Mouse (Mus musculus): ENCODE results near the gene Mapkapk2. TPM values are rescaled to one million over a fixed set of nuclear protein-coding genes. Genes with fewer than 3 reads are reported as not detected.

The Mapkapk2 gene
- total RNA-seq (2023; ENCODE audit: inconsistent age) = 99.3 to 101 TPM (median 100 TPM) in 4 replicates

DNA sequence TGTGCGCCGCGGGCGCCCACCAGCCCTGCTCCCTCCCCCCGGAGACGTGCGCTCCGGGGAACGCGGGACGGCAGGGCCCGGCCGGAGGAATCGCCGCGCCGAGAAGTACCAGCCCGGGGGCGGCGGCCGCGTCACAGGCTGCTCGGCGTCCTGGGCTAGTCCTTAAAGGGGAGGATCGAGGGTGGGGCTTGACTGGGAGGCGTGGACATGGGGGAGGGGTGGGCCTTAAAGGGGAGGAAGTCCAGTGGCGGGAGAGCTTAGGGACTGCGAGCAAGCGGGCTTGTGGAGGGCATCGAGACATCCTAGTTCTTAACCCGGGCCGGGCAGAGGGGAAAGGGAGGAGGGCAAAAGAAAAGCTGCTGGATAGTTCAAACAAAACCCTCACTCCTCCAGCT is at the start of gene Mapkapk2:
Gene Mapkapk2 (minus strand): TSS at position 127 of the 395 bp plus-strand sequence.

DNA sequence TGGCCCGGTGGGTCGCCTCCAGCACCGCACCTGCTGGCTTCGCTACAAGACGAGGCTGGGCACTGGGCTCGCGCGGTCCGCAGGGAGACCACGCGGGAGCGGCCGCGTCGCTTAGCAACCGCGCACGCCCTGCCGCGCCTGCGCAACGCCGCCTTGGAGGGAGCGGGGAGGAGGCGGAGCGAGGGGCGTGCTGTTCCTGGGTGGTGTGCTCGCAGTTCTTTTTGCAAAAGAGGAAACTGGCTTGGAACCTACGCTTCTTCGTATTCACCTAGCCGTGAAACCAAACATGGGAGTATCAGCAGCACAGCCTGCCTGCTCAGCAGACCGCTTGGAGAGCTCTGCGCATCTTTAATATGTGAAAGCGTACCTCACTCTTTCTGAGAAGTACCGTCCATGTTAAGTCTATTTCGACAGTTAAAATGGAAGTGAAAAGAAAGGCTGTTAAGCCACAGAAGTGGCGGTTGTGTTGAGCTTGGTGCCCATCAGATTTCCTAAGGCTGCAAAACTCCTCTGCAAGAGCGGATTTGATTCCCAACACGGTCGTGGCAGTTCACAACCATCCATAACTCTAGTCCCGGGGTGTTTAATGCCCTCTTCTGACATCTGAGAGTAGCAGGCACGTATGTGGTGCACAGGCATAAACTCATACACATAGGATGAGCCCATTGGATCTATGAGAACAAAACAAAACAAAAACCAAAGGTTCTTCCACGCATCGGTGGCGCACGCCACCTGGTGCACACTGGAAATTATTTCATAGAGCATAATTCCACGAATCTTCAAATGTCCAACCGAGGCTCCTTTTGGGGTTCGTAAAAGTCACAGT is 40.8 kb upstream of the Mapkapk2 start, which contains the start of gene Dyrk3:
Gene Dyrk3 (minus strand): TSS at position 150 of the 826 bp plus-strand sequence.

DNA sequence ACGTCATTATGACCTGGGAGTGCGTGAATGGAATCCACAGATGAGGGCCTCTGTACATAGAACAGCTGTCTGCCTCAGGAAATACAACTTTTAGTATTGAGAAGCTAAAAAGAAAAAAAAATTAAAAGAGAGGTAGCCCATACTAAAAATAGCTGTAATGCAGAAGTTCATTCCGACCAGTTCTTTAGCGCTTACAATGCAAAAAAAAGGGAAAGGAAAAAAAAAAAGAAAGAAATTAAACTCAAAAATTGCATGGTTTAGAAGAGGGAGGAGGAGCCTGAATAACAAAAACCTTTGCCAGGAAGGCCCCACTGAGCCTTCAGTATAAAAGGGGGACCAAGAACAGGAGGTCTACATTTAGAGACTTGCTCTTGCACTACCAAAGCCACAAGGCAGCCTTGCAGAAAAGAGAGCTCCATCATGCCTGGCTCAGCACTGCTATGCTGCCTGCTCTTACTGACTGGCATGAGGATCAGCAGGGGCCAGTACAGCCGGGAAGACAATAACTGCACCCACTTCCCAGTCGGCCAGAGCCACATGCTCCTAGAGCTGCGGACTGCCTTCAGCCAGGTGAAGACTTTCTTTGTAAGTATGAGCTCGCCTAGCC is 78.0 kb downstream of the Mapkapk2 start, which contains the start of gene Il10:
Gene Il10 (plus strand): TSS at position 354 of the 607 bp plus-strand sequence.

Other genes with a start within 250 kb of the Mapkapk2 start
- gene Fcmr, start 232.2 kb downstream of the Mapkapk2 start, total RNA-seq (2023; ENCODE audit: inconsistent age) = 982 to 1,190 TPM (median 1,061 TPM) in 4 replicates
- gene Il24, start 210.4 kb downstream of the Mapkapk2 start, total RNA-seq (2023; ENCODE audit: inconsistent age) = not detected in 4 replicates
- not detected in 4 replicates for gene Il20, start 186.4 kb downstream of the Mapkapk2 start, total RNA-seq (2023; ENCODE audit: inconsistent age)
- not detected in 4 replicates for gene Il19, start 157.7 kb downstream of the Mapkapk2 start, total RNA-seq (2023; ENCODE audit: inconsistent age)
- 2.0 to 2.8 TPM (median 2.4 TPM) in 4 replicates for gene Il10, start 78.0 kb downstream of the Mapkapk2 start, total RNA-seq (2023; ENCODE audit: inconsistent age)
- 30.8 to 40.6 TPM (median 37.6 TPM) in 4 replicates for gene Dyrk3, start 40.5 kb upstream of the Mapkapk2 start, total RNA-seq (2023; ENCODE audit: inconsistent age)
- 36.5 to 44.6 TPM (median 41.4 TPM) in 4 replicates for gene Eif2d, start 55.4 kb upstream of the Mapkapk2 start, total RNA-seq (2023; ENCODE audit: inconsistent age)
- gene Rassf5, start 147.4 kb upstream of the Mapkapk2 start, total RNA-seq (2023; ENCODE audit: inconsistent age) = 126 to 131 TPM (median 128 TPM) in 4 replicates
- gene Ikbke, start 181.8 kb upstream of the Mapkapk2 start, total RNA-seq (2023; ENCODE audit: inconsistent age) = 17.1 to 29.0 TPM (median 24.8 TPM) in 4 replicates